Mouse (Mus musculus): ENCODE results near the gene Supt20.

DNA sequence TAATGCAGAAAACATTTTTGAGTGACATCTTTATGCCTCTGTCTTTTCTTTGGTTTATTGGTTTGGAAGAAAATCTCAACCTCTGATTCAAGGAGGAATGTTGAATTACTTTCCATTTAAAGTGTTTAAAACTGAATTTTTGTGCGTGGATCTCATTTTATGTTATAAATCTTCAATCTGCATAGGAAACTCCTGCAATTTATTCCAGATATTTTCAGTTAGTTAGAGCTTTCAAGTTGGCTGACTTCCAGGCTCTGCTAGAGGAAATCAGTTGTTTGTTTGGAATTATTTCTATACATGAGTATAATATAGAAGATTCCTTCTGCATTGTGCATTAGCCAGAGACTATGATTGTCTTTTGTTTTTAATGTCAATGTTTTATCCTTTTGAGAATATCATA is 49.8 kb upstream of the Supt20 start:
- TF ChIP-seq TCF12 (IDR thresholded peaks at IDR 0.05; ENCODE audit: low read depth, low read length) (no peak), POLR2A (IDR thresholded peaks at IDR 0.05; ENCODE audit: low read depth, low read length) (no peak), ZKSCAN1 (IDR thresholded peaks at IDR 0.05; ENCODE audit: borderline replicate concordance, low read depth, low read length) (no peak), USF1 (IDR thresholded peaks at IDR 0.05; ENCODE audit: low read depth, low read length) (no peak)
